Mouse (Mus musculus): ENCODE data around the gene Aipl1. TPM values are rescaled to one million over a fixed set of nuclear protein-coding genes. Genes with fewer than 3 reads are reported as not detected.

Gene Aipl1
- total and polyA plus RNA-seq, 3 experiments = 0.39 to 0.58 TPM; not detected in 1

DNA sequence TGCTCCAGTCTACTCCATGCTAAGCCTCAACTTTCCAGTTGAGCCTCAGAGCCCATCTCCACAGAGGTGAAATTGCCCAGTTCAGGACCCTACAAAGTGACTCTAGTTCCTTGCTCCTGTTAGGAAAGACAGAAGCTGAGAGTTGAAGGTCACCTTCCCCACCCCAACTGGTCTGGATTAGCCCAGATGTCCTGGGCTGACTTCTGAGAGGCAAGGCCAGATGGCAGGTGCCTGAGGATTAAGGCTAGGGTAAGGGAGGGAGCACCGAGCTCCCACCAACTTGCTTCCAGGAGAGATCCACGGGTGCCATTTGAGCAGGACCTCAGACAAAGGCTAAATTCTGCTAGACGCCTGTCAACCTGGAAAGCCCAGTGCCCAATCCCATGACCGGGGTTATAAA is 5.2 kb downstream of the Aipl1 start:
- H3K79me2 ChIP-seq (ENCODE audit: control insufficient read depth, insufficient read depth, low read length, poor library complexity) = no peaks in the 10 kb centered on the region
- H3K4me3 ChIP-seq (ENCODE audit: control insufficient read depth in 1 of 2, insufficient read depth in 1 of 2, low read depth in 2 of 2, low read length in 2 of 2) = no peak overlapping the region
- TF ChIP-seq ETS1 (IDR thresholded peaks at IDR 0.05; ENCODE audit: low read depth, low read length) (no peak), MYB (IDR thresholded peaks at IDR 0.05; ENCODE audit: low read depth, low read length) (no peak), ZKSCAN1 (IDR thresholded peaks at IDR 0.05; ENCODE audit: low read depth, low read length) (no peak), NRF1 (IDR thresholded peaks at IDR 0.05; ENCODE audit: insufficient read depth, low read depth, low read length, poor library complexity, severe bottlenecking) (no peak), TBP (IDR thresholded peaks at IDR 0.05; ENCODE audit: low read depth, low read length) (no peak), SIN3A (IDR thresholded peaks at IDR 0.05; ENCODE audit: low read length) (no peak), GABPA (IDR thresholded peaks at IDR 0.05; ENCODE audit: low read depth, low read length) (no peak), E2F4 (IDR thresholded peaks at IDR 0.05; ENCODE audit: borderline replicate concordance, low read depth, low read length) (no peak), KAT2A (conservative IDR thresholded peaks at IDR 0.05; ENCODE audit: low read depth, low read length) (no peak)
- no peaks in the 10 kb centered on the region for H3K27me3 ChIP-seq (ENCODE audit: control insufficient read depth in 1 of 2, insufficient read depth in 2 of 2, low read length in 2 of 2)
- DNase-seq (ENCODE audit: low read depth, low spot score) = no peak
- H3K36me3 ChIP-seq (ENCODE audit: control insufficient read depth in 1 of 2, insufficient read depth in 2 of 2, low read length in 2 of 2) = peaks cover 0 to 7% of the 10 kb centered on the region in 2 experiments; a peak in 2 of 4 replicates
- H3K27ac ChIP-seq (ENCODE audit: control insufficient read depth, low read depth, low read length) = no peak overlapping the region
- H3K9me3 ChIP-seq (replicated peaks; ENCODE audit: insufficient read depth, low read length) = no peaks in the 10 kb centered on the region
- no peak overlapping the region for H3K9ac ChIP-seq (ENCODE audit: control insufficient read depth, low read depth, low read length, poor library complexity, severe bottlenecking)
- peaks cover 7 to 28% of the 10 kb centered on the region in 2 experiments for H3K4me1 ChIP-seq (ENCODE audit: control insufficient read depth in 1 of 2, insufficient read depth in 2 of 2, low read length in 2 of 2)

DNA sequence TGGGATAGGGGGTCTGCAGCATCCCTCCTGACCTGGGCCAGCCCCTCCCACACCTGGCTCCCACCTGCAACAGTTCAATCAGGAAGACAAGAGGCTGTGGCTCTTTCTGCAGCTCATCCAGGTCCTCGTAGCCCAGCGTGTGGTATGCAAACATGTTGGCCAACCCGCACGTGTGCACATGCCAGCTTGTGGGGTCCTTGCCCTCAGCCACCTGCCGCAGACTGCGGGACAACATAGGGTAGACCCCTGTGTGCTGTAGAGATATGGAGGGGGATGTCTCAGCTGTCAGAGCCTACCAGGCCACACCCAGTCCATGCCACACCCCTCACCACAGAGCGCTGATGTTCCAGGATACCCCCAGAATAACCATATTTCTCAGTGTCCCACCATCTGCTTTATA is 6.0 kb downstream of the Aipl1 start:
- DNase-seq (ENCODE audit: low read depth, low spot score) = no peak

GRCm38 (mm10) chr11:72029143-72029542 is 8.2 kb downstream of the Aipl1 start:
- Histone ChIP-seq H3K27me3 (ENCODE audit: control insufficient read depth in 1 of 2, insufficient read depth in 2 of 2, low read length in 2 of 2) (no peaks in the 10 kb centered on the region), H3K4me3 (ENCODE audit: control insufficient read depth in 1 of 2, insufficient read depth in 1 of 2, low read depth in 2 of 2, low read length in 2 of 2) (no peak overlapping the region), H3K36me3 (ENCODE audit: control insufficient read depth in 1 of 2, insufficient read depth in 2 of 2, low read length in 2 of 2) (no peaks in the 10 kb centered on the region; a peak in 1 of 4 replicates), H3K27ac (ENCODE audit: control insufficient read depth, low read depth, low read length) (no peak overlapping the region), H3K4me1 (ENCODE audit: control insufficient read depth in 1 of 2, insufficient read depth in 2 of 2, low read length in 2 of 2) (peaks cover 0 to 14% of the 10 kb centered on the region in 2 experiments; a peak in 2 of 4 replicates), H3K9me3 (replicated peaks; ENCODE audit: insufficient read depth, low read length) (no peaks in the 10 kb centered on the region), H3K9ac (ENCODE audit: control insufficient read depth, low read depth, low read length, poor library complexity, severe bottlenecking) (no peak overlapping the region), H3K79me2 (ENCODE audit: control insufficient read depth, insufficient read depth, low read length, poor library complexity) (no peaks in the 10 kb centered on the region)
- DNase-seq (ENCODE audit: low read depth, low spot score) = no peak
- TF ChIP-seq SIN3A (IDR thresholded peaks at IDR 0.05; ENCODE audit: low read length) (no peak), GABPA (IDR thresholded peaks at IDR 0.05; ENCODE audit: low read depth, low read length) (no peak), MAZ (IDR thresholded peaks at IDR 0.05; ENCODE audit: low read depth, low read length) (no peak), JUND (IDR thresholded peaks at IDR 0.05; ENCODE audit: low read depth, low read length) (no peak), NRF1 (IDR thresholded peaks at IDR 0.05; ENCODE audit: insufficient read depth, low read depth, low read length, poor library complexity, severe bottlenecking) (no peak), CHD2 (IDR thresholded peaks at IDR 0.05; ENCODE audit: low read length) (no peak), CHD1 (IDR thresholded peaks at IDR 0.05; ENCODE audit: low read depth, low read length) (no peak), TBP (IDR thresholded peaks at IDR 0.05; ENCODE audit: low read depth, low read length) (no peak), ETS1 (IDR thresholded peaks at IDR 0.05; ENCODE audit: low read depth, low read length) (no peak), SMC3 (IDR thresholded peaks at IDR 0.05; ENCODE audit: low read depth, low read length) (no peak)

More for the DNA sequence above, 6.0 kb downstream of the Aipl1 start:
- H3K4me1 ChIP-seq (ENCODE audit: control insufficient read depth in 1 of 2, insufficient read depth in 2 of 2, low read length in 2 of 2) = peaks cover 7 to 25% of the 10 kb centered on the region in 2 experiments
- TF ChIP-seq KAT2A (conservative IDR thresholded peaks at IDR 0.05; ENCODE audit: low read depth, low read length) = no peak
- no peak for TF ChIP-seq TBP (IDR thresholded peaks at IDR 0.05; ENCODE audit: low read depth, low read length)
- TF ChIP-seq BHLHE40 (IDR thresholded peaks at IDR 0.05; ENCODE audit: borderline replicate concordance, low read depth, low read length) = peak; percentile 28; the same call in 1 of the 2 replicates
- H3K27me3 ChIP-seq (ENCODE audit: control insufficient read depth in 1 of 2, insufficient read depth in 2 of 2, low read length in 2 of 2) = no peaks in the 10 kb centered on the region
- H3K9me3 ChIP-seq (replicated peaks; ENCODE audit: insufficient read depth, low read length) = no peaks in the 10 kb centered on the region
- peaks cover 0 to 7% of the 10 kb centered on the region in 2 experiments; a peak in 2 of 4 replicates for H3K36me3 ChIP-seq (ENCODE audit: control insufficient read depth in 1 of 2, insufficient read depth in 2 of 2, low read length in 2 of 2)
- H3K9ac ChIP-seq (ENCODE audit: control insufficient read depth, low read depth, low read length, poor library complexity, severe bottlenecking) = no peak overlapping the region
- H3K27ac ChIP-seq (ENCODE audit: control insufficient read depth, low read depth, low read length) = no peak overlapping the region
- H3K79me2 ChIP-seq (ENCODE audit: control insufficient read depth, insufficient read depth, low read length, poor library complexity) = no peaks in the 10 kb centered on the region
- no peak overlapping the region for H3K4me3 ChIP-seq (ENCODE audit: control insufficient read depth in 1 of 2, insufficient read depth in 1 of 2, low read depth in 2 of 2, low read length in 2 of 2)
